Mouse (Mus musculus) heart, embryonic 14.5 days (tissue): ENCODE results near the gene Slc23a2. TPM values are rescaled to one million over a fixed set of nuclear protein-coding genes. Genes with fewer than 3 reads are reported as not detected.

Experiments used
- ATAC-seq: fragments of 200-750 bp; cut with Nextera tagmentation; 2 replicates; pipeline ENCODE4 v1.8.0; 2017; ENCODE audit warnings: low read depth, moderate TSS enrichment; ENCODE audit not compliant: insufficient number of reproducible peaks, insufficient read depth, low FRiP score
- H3K27ac ChIP-seq, 2 experiments: fragments of 200-500 bp in 1 of 2; fragments of 300-500 bp in 1 of 2; sonication (generic) in 1 of 2; replicated peaks in 1 of 2; 2 replicates each; pipeline ENCODE4 v1.5.1; 2012 to 2014; ENCODE audit warnings: low read depth in 2 of 2, low read length in 2 of 2, control low read depth in 1 of 2, mild to moderate bottlenecking in 1 of 2, mixed read lengths in 1 of 2; ENCODE audit not compliant: control insufficient read depth in 1 of 2, insufficient read depth in 1 of 2
- H3K27me3 ChIP-seq: fragments of 300-500 bp; sonication (generic); 2 replicates; pipeline ENCODE4 v1.6.1; 2014; ENCODE audit warnings: mild to moderate bottlenecking, low read length, control low read depth; ENCODE audit not compliant: control insufficient read depth, insufficient read depth
- H3K36me3 ChIP-seq: fragments of 300-500 bp; sonication (generic); 2 replicates; pipeline ENCODE4 v1.6.1; 2014; ENCODE audit warnings: mild to moderate bottlenecking, control low read depth, low read length, mixed read lengths; ENCODE audit not compliant: control insufficient read depth, insufficient read depth
- H3K4me1 ChIP-seq, 2 experiments: fragments of 200-500 bp in 1 of 2; fragments of 300-500 bp in 1 of 2; sonication (generic) in 1 of 2; 2 replicates each; pipeline ENCODE4 v1.6.1; 2012 to 2014; ENCODE audit warnings: low read length in 2 of 2, control low read depth in 1 of 2, mixed read lengths in 1 of 2; ENCODE audit not compliant: control insufficient read depth in 2 of 2, insufficient read depth in 2 of 2
- H3K4me2 ChIP-seq: fragments of 300-500 bp; sonication (generic); 2 replicates; pipeline ENCODE4 v1.6.1; 2014; ENCODE audit warnings: mild to moderate bottlenecking, low read length
- H3K4me3 ChIP-seq, 2 experiments: fragments of 200-500 bp in 1 of 2; fragments of 300-500 bp in 1 of 2; sonication (generic) in 1 of 2; 2 replicates each; pipeline ENCODE4 v1.5.1; 2012 to 2014; ENCODE audit warnings: low read length in 2 of 2, mild to moderate bottlenecking in 2 of 2, control low read depth in 1 of 2, low read depth in 1 of 2, moderate library complexity in 1 of 2; ENCODE audit not compliant: control insufficient read depth in 1 of 2, insufficient read depth in 1 of 2
- H3K9ac ChIP-seq: fragments of 300-500 bp; sonication (generic); 2 replicates; pipeline ENCODE4 v1.6.1; 2014; ENCODE audit warnings: mild to moderate bottlenecking, low read length
- H3K9me3 ChIP-seq: fragments of 300-500 bp; sonication (generic); 2 replicates; pipeline ENCODE4 v1.6.1; 2016; ENCODE audit warnings: low read length, control low read depth; ENCODE audit not compliant: control insufficient read depth
- WGBS: fragments of 180-500 bp; shearing (Covaris S2); extraction: QIAGEN DNeasy Blood & Tissue Kit; methylation state at CpG from one replicate; pipeline ENCODE4 v1.1.7; 2014; 5-methylcytosine and 5-hydroxymethylcytosine counted together
- polyA plus RNA-seq: library from polyadenylated mRNA; unstranded; fragments of >200 nt; fragmentation: Nextera tagmentation; extraction: Ambion mirVana; gene quantifications from 2 replicates; pipeline ENCODE4 v1.2.1, GENCODE M21; 2014

The Slc23a2 gene
- polyA plus RNA-seq: 10.9 and 12.5 TPM in 2 replicates

DNA sequence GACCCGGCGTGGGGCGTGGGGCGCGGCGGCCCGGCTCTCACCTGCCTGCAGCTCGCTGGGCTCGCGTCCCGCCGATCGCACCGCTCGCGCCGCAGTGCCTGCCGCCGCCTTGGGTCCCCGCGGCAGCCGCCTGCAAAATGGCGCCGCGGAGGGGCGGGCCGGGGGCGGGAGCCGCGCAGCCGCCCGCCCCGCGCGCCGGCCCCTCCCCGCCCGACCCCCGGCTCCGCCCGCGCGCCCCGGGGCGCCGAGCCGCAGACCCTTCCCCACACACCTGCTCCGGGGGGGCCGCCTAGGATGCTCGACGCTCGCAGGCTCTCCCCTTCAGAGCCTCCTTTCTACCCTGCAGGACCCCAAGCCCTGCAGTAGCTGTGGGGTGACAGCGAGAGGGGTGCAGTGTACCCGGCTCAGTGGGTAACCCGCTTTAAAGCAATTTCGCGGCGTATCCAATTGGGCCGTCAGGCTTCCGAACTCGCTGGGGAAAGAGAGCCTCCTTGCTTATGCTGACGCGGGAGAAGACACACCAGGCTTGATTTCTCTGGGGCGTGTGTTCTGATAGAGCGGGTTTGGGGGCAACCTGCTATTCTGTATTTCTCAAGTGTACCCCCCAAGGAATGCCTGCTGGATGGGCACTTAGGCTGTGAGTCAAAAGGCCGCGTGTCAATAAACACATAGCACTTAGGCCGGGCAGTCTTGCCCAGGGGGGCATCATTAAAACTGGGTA lies at the start of gene Slc23a2:
TSS of gene Slc23a2 (minus strand) at position 138 of the 721 bp plus-strand sequence.
- Histone ChIP-seq H3K36me3 (no peaks in the 10 kb centered on the region), H3K9ac (peak within 1 kb of the TSS; percentile 89), H3K27ac (peak within 1 kb of the TSS in 1 of 2 experiments; percentile 44; a peak in 1 of 4 replicates), H3K4me1 (peaks cover 5 to 6% of the 10 kb centered on the region in 2 experiments; a peak in 2 of 4 replicates), H3K9me3 (no peaks in the 10 kb centered on the region), H3K4me3 (peak within 1 kb of the TSS; percentile 93 to 97), H3K27me3 (no peaks in the 10 kb centered on the region), H3K4me2 (peak within 1 kb of the TSS; percentile 99)
- ATAC-seq: peak; percentile 57
- 1% methylated on average over 51 of the region's 68 CpGs for WGBS

DNA sequence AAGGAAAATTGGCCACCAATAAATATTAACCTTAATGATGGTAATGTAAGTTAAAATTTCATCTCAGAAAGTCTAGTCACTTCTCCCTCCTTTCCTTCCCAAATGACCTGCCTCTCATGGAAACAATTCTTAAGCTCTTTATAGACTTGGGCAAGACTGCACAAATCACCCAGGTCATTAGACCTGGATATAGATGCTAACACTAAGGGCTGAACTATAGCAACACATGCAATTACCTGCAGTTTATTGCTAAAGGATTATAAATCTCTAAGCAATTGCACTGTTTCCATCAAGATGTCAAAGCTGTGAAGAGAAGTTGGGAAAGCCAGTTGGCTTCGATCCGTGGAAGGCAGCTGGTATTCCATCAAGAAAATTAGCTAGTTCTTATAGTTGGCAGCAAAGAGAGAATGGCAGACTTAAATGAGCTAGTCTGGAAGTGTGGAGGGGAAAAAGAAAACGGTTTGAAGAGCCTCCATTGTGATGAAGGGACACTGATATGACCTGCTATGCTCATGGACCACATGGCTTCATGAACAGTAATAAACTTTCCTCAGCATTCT lies 45.8 kb upstream of the Slc23a2 start:
- H3K9me3 ChIP-seq: no peaks in the 10 kb centered on the region
- H3K36me3 ChIP-seq: no peaks in the 10 kb centered on the region
- H3K27ac ChIP-seq: no peak overlapping the region
- H3K4me1 ChIP-seq: no peaks in the 10 kb centered on the region
- H3K4me2 ChIP-seq: no peak overlapping the region
- 76% methylated on average over 3 of the region's 3 CpGs for WGBS
- no peak overlapping the region for H3K4me3 ChIP-seq
- no peaks in the 10 kb centered on the region for H3K27me3 ChIP-seq
- ATAC-seq: no peak
- no peak overlapping the region for H3K9ac ChIP-seq

DNA sequence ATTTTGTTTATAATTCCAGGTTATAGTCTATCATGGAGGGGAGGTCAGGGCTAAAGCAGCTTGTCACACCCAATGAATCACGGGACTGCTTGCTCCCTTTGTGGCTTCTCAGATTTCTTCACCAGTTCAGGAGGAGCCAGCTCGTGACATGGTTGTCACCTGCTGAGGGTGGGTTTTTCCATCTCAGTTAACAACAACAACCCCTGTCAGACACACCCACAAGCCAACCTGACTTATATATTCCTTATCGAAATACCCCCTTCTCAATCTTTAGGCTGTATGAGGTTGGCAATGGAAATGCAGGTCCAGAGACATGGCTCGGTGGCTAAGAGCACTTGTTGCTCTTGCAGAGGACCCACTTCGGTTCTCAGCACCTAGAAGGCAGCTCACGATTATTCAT lies 39.0 kb upstream of the Slc23a2 start:
- ATAC-seq: no peak
- Histone ChIP-seq H3K27me3 (no peaks in the 10 kb centered on the region), H3K27ac (no peak overlapping the region), H3K4me3 (no peak overlapping the region), H3K9ac (no peak overlapping the region), H3K4me2 (no peak overlapping the region), H3K4me1 (no peaks in the 10 kb centered on the region), H3K9me3 (no peaks in the 10 kb centered on the region), H3K36me3 (no peaks in the 10 kb centered on the region)
- 71% methylated on average over 6 of the region's 6 CpGs for WGBS

DNA sequence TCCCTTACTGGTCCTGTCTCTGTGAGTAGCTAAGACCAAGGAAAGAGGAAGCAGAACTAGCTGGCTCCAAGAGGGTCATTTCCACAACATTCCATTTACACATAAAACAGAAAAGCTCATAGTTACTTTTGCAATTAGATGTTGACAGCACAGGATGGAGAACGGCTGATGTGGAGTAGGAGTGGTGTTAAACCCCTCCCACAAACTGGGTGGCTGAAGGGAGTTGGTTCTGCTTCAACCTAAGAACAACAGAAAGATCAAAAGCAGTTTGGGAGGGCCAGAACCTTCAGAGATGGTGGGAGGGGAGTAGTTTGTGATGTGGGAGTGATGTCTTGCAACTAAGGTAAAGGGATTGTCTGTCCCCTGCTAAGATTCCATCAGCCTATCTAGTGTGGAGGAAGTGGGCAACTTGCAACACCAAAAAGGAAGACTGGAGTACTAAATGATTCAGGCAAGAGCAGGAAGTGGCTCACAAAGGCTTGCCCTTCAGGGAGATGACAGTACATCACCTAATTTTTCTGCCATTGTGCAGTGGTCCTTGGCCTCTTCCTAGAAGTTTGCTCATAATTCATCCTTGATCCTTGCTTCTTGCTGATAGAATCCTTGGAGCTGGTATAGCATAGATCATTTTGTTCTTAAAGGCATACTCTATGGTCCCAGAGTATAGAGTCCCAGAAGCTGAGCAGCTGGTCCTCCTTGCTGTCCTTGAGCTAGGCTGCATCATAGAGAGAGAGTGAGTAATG lies 35.7 kb upstream of the Slc23a2 start:
- no peak overlapping the region for H3K9ac ChIP-seq
- H3K27ac ChIP-seq: no peak overlapping the region
- 23% methylated on average over 1 of the region's 1 CpGs for WGBS
- no peak overlapping the region for H3K4me3 ChIP-seq
- no peak overlapping the region for H3K4me2 ChIP-seq
- H3K4me1 ChIP-seq: no peaks in the 10 kb centered on the region
- no peaks in the 10 kb centered on the region for H3K9me3 ChIP-seq
- H3K27me3 ChIP-seq: no peaks in the 10 kb centered on the region
- no peaks in the 10 kb centered on the region for H3K36me3 ChIP-seq
- ATAC-seq: no peak

DNA sequence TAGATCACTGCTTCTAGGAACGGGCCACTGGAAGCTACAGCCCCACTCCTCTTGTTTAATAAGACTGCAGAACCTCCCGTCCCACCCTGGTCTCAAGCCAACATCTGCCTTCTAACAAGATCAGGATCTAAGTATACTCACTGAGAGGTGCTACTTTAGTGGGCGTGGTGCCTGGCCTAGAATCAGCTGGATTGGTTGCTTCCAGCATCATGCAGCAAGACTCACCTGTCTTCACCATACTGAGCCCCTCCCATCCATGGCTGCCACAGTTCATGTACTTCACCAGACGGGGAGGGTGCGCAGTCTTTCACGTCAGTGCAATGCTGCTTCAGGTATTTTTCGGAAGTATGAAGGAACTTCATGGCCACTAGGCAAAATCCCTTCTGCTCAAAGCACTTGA lies 34.5 kb upstream of the Slc23a2 start:
- no peak overlapping the region for H3K4me2 ChIP-seq
- no peak overlapping the region for H3K9ac ChIP-seq
- H3K4me1 ChIP-seq: no peaks in the 10 kb centered on the region
- no peak overlapping the region for H3K4me3 ChIP-seq
- H3K9me3 ChIP-seq: no peaks in the 10 kb centered on the region
- no peak overlapping the region for H3K27ac ChIP-seq
- H3K36me3 ChIP-seq: no peaks in the 10 kb centered on the region
- no peaks in the 10 kb centered on the region for H3K27me3 ChIP-seq
- WGBS: 81% methylated on average over 7 of the region's 7 CpGs
- no peak for ATAC-seq

DNA sequence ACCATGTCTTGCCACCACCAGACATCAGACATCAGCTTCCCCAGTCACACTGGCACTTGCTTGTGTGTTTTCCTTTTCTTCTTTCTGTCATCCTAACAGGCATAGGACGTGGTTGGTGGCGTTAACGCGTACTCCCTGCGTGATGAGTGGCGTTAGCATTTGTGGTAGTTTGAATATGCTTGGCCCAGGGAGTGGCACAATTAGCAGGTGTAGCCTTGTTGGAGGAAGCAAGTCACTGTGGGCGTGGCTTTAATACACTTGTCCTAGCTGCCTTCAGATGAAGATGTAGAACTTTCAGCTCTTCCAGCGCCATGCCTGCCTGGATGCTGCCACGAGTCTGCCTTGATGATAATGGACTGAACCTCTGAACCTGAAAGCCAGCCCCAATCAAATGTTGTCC lies 32.5 kb upstream of the Slc23a2 start:
- no peaks in the 10 kb centered on the region for H3K27me3 ChIP-seq
- no peak overlapping the region for H3K27ac ChIP-seq
- no peaks in the 10 kb centered on the region for H3K4me1 ChIP-seq
- H3K4me2 ChIP-seq: no peak overlapping the region
- H3K36me3 ChIP-seq: no peaks in the 10 kb centered on the region
- ATAC-seq: no peak
- H3K9me3 ChIP-seq: no peaks in the 10 kb centered on the region
- no peak overlapping the region for H3K4me3 ChIP-seq
- 81% methylated on average over 9 of the region's 9 CpGs for WGBS
- no peak overlapping the region for H3K9ac ChIP-seq

- H3K4me1 ChIP-seq: no peaks in the 10 kb centered on the region
- H3K36me3 ChIP-seq: no peaks in the 10 kb centered on the region
- WGBS: 76% methylated on average over 3 of the region's 3 CpGs
- no peak overlapping the region for H3K27ac ChIP-seq
- no peak overlapping the region for H3K9ac ChIP-seq
- H3K9me3 ChIP-seq: no peaks in the 10 kb centered on the region
- ATAC-seq: no peak
- no peak overlapping the region for H3K4me2 ChIP-seq
- H3K4me3 ChIP-seq: no peak overlapping the region
- no peaks in the 10 kb centered on the region for H3K27me3 ChIP-seq
Observed at GRCm38 (mm10) chr2:132176289-132176848, 31.5 kb upstream of the Slc23a2 start.
